Comparison of ENCODE assay signal across 7 mouse cellular contexts in genomic region chr11:84129799-84130185, GRCm38 (mm10). TPM values are rescaled to one million over a fixed set of nuclear protein-coding genes. Genes with fewer than 3 reads are reported as not detected.
A peak's percentile ranks its signal among the peaks of the same experiment; 100 is the strongest.
DNase-seq lines count a peak whose midpoint lies in the region; ATAC-seq lines count a peak whose summit lies in the region.

No protein-coding gene starts in this region.

- no peaks in the 10 kb centered on the region for H3K9me3 ChIP-seq in megakaryocyte, embryonic 14.5 days
- no peaks in the 10 kb centered on the region for H3K9me3 ChIP-seq in forebrain, embryonic 11.5 days (ENCODE audit: control insufficient read depth, low read length)
- no peaks in the 10 kb centered on the region for H3K9me3 ChIP-seq in limb, embryonic 13.5 days
- no peaks in the 10 kb centered on the region for H3K9me3 ChIP-seq in stomach, embryonic 15.5 days

- no peak for ATAC-seq in megakaryocyte, adult 5-6 weeks (ENCODE audit: poor library complexity, severe bottlenecking)
- ATAC-seq in forebrain, embryonic 11.5 days (replicated peaks; ENCODE audit: low FRiP score), result no peak; the same call in 1 of the 2 replicates
- ATAC-seq in limb, embryonic 13.5 days (ENCODE audit: low FRiP score, low read depth), result peak; percentile 24; the same call in 1 of the 2 replicates
- ATAC-seq in stomach, embryonic 15.5 days (ENCODE audit: insufficient read depth, low FRiP score, low read depth), result peak; percentile 12; the same call in 1 of the 2 replicates

- intact Hi-C loops in left cerebral cortex, postnatal 10 days (cut with DNase I), result loop anchor here (5.0 kb wide), 1 partner anchor 48 kb away; no protein-coding TSS in a partner anchor

- 5% methylated on average over 11 of the region's 11 CpGs for WGBS in forebrain, embryonic 11.5 days
- WGBS in limb, embryonic 13.5 days, result 5% methylated on average over 11 of the region's 11 CpGs
- WGBS in stomach, embryonic 15.5 days, result 6% methylated on average over 11 of the region's 11 CpGs

- peaks cover 10% of the 10 kb centered on the region for H3K27me3 ChIP-seq in megakaryocyte, embryonic 14.5 days (replicated peaks)
- H3K27me3 ChIP-seq in forebrain, embryonic 11.5 days (ENCODE audit: control insufficient read depth, insufficient read depth, low read length), result no peaks in the 10 kb centered on the region
- H3K27me3 ChIP-seq in limb, embryonic 13.5 days, result no peaks in the 10 kb centered on the region
- no peaks in the 10 kb centered on the region for H3K27me3 ChIP-seq in stomach, embryonic 15.5 days (replicated peaks)

- H3K36me3 ChIP-seq in megakaryocyte, embryonic 14.5 days (replicated peaks; ENCODE audit: low read length), result peaks cover 27% of the 10 kb centered on the region
- peaks cover 2% of the 10 kb centered on the region; the same call in 1 of the 2 replicates for H3K36me3 ChIP-seq in forebrain, embryonic 11.5 days (ENCODE audit: control insufficient read depth, insufficient read depth, low read length)
- peaks cover 19% of the 10 kb centered on the region for H3K36me3 ChIP-seq in limb, embryonic 13.5 days
- H3K36me3 ChIP-seq in stomach, embryonic 15.5 days, result peaks cover 11% of the 10 kb centered on the region

- H3K4me3 ChIP-seq in megakaryocyte, embryonic 14.5 days (replicated peaks), result peak overlapping the region; percentile 92
- H3K4me3 ChIP-seq in forebrain, embryonic 11.5 days (ENCODE audit: low read depth, low read length), result peak overlapping the region; percentile 81
- peak overlapping the region; percentile 85 for H3K4me3 ChIP-seq in limb, embryonic 13.5 days
- H3K4me3 ChIP-seq in stomach, embryonic 15.5 days (replicated peaks), result peak overlapping the region; percentile 90

- peak overlapping the region; percentile 85 for H3K9ac ChIP-seq in forebrain, embryonic 11.5 days (ENCODE audit: low read length)
- H3K9ac ChIP-seq in limb, embryonic 13.5 days, result peak overlapping the region; percentile 90
- H3K9ac ChIP-seq in stomach, embryonic 15.5 days, result peak overlapping the region; percentile 85; the same call in 1 of the 2 replicates

- DNase-seq in forebrain, embryonic 11.5 days (ENCODE audit: low spot score), result no peak
- no peak for DNase-seq in layer of hippocampus, postnatal 36 days
- no peak for DNase-seq in left cerebral cortex, postnatal 10 days (ENCODE audit: extremely low spot score in 1 of 2, low spot score in 2 of 2)

- H3K27ac ChIP-seq in forebrain, embryonic 11.5 days (ENCODE audit: low read depth, low read length), result no peak overlapping the region
- H3K27ac ChIP-seq in limb, embryonic 13.5 days, result no peak overlapping the region
- no peak overlapping the region for H3K27ac ChIP-seq in stomach, embryonic 15.5 days

- H3K4me1 ChIP-seq in megakaryocyte, embryonic 14.5 days, result peaks cover 24% of the 10 kb centered on the region
- no peaks in the 10 kb centered on the region for H3K4me1 ChIP-seq in forebrain, embryonic 11.5 days (replicated peaks; ENCODE audit: control insufficient read depth, insufficient read depth, low read length)
- H3K4me1 ChIP-seq in limb, embryonic 13.5 days, result peaks cover 16% of the 10 kb centered on the region
- no peaks in the 10 kb centered on the region; the same call in 1 of the 2 replicates for H3K4me1 ChIP-seq in stomach, embryonic 15.5 days

- H3K4me2 ChIP-seq in forebrain, embryonic 11.5 days (ENCODE audit: low read depth, low read length, severe bottlenecking), result peak overlapping the region; percentile 80
- H3K4me2 ChIP-seq in limb, embryonic 13.5 days (replicated peaks), result peak overlapping the region; percentile 81
- peak overlapping the region; percentile 84 for H3K4me2 ChIP-seq in stomach, embryonic 15.5 days

RNA-seq across cellular contexts. Expression of gene Acaca, which starts 0.3 kb away (rescaled TPM):
- polyA plus RNA-seq in megakaryocyte, embryonic 14.5 days (2012; ENCODE audit: insufficient read depth, low replicate concordance), result 7.9 and 9.9 TPM in 2 replicates
- 15.0 and 16.6 TPM in 2 replicates for total RNA-seq in megakaryocyte, adult 5-6 weeks (2015)
- 16.6 and 23.9 TPM in 2 replicates for total RNA-seq in megakaryocyte, adult 5-6 weeks (2017)
- polyA plus RNA-seq in forebrain, embryonic 11.5 days (2014; fragmentation: Nextera tagmentation; extraction: Ambion mirVana), result 32.1 and 37.2 TPM in 2 replicates
- polyA plus RNA-seq in limb, embryonic 13.5 days (2015; fragmentation: Nextera tagmentation; extraction: Ambion mirVana), result 18.1 and 19.7 TPM in 2 replicates
- 12.9 and 14.2 TPM in 2 replicates for polyA plus RNA-seq in stomach, embryonic 15.5 days (2015; fragmentation: Nextera tagmentation; extraction: Ambion mirVana)
- 10 to 100 TPM; 71.1 to 73.3 TPM for total RNA-seq in layer of hippocampus, postnatal 36 days (2021)
- 100 to 1,000 TPM; 113 to 129 TPM for total RNA-seq in left cerebral cortex, postnatal 10 days (2021)

RNA-seq across cellular contexts. Expression of gene Tada2a, which starts 0.4 kb away (rescaled TPM):
- 0.67 and 3.9 TPM in 2 replicates for polyA plus RNA-seq in megakaryocyte, embryonic 14.5 days (2012; ENCODE audit: insufficient read depth, low replicate concordance)
- 4.9 and 7.2 TPM in 2 replicates for total RNA-seq in megakaryocyte, adult 5-6 weeks (2015)
- 5.5 and 6.4 TPM in 2 replicates for total RNA-seq in megakaryocyte, adult 5-6 weeks (2017)
- 41.7 and 42.8 TPM in 2 replicates for polyA plus RNA-seq in forebrain, embryonic 11.5 days (2014; fragmentation: Nextera tagmentation; extraction: Ambion mirVana)
- 46.3 and 47.3 TPM in 2 replicates for polyA plus RNA-seq in limb, embryonic 13.5 days (2015; fragmentation: Nextera tagmentation; extraction: Ambion mirVana)
- 25.8 and 27.5 TPM in 2 replicates for polyA plus RNA-seq in stomach, embryonic 15.5 days (2015; fragmentation: Nextera tagmentation; extraction: Ambion mirVana)
- total RNA-seq in layer of hippocampus, postnatal 36 days (2021), result 10 to 100 TPM; 28.6 to 32.9 TPM
- 10 to 100 TPM; 37.8 to 39.6 TPM for total RNA-seq in left cerebral cortex, postnatal 10 days (2021)

RNA-seq across cellular contexts. Expression of gene Gm11437, which starts 37.5 kb away (rescaled TPM):
- not detected in 2 replicates for polyA plus RNA-seq in megakaryocyte, embryonic 14.5 days (2012; ENCODE audit: insufficient read depth, low replicate concordance)
- total RNA-seq in megakaryocyte, adult 5-6 weeks (2015), result not detected in 2 replicates
- not detected in 2 replicates for total RNA-seq in megakaryocyte, adult 5-6 weeks (2017)
- polyA plus RNA-seq in forebrain, embryonic 11.5 days (2014; fragmentation: Nextera tagmentation; extraction: Ambion mirVana), result not detected in 2 replicates
- polyA plus RNA-seq in limb, embryonic 13.5 days (2015; fragmentation: Nextera tagmentation; extraction: Ambion mirVana), result not detected in 2 replicates
- not detected in 2 replicates for polyA plus RNA-seq in stomach, embryonic 15.5 days (2015; fragmentation: Nextera tagmentation; extraction: Ambion mirVana)
- total RNA-seq in layer of hippocampus, postnatal 36 days (2021), result not detected
- not detected for total RNA-seq in left cerebral cortex, postnatal 10 days (2021)

Comparison
In these comparisons a context has a peak if more than half of its experiments do, and no peak if none do; other contexts are left out.
1. ATAC-seq: peak in limb, embryonic 13.5 days (single experiment) and stomach, embryonic 15.5 days (single experiment); none in megakaryocyte, adult 5-6 weeks (single experiment) and forebrain, embryonic 11.5 days (single experiment).
2. Peak in every context shown above with its lines, with median percentiles within 50 percentile points of each other: H3K4me3 ChIP-seq, H3K4me2 ChIP-seq and H3K9ac ChIP-seq.